Comparison of ENCODE assay signal across 18 mouse cellular contexts in the genomic region with DNA sequence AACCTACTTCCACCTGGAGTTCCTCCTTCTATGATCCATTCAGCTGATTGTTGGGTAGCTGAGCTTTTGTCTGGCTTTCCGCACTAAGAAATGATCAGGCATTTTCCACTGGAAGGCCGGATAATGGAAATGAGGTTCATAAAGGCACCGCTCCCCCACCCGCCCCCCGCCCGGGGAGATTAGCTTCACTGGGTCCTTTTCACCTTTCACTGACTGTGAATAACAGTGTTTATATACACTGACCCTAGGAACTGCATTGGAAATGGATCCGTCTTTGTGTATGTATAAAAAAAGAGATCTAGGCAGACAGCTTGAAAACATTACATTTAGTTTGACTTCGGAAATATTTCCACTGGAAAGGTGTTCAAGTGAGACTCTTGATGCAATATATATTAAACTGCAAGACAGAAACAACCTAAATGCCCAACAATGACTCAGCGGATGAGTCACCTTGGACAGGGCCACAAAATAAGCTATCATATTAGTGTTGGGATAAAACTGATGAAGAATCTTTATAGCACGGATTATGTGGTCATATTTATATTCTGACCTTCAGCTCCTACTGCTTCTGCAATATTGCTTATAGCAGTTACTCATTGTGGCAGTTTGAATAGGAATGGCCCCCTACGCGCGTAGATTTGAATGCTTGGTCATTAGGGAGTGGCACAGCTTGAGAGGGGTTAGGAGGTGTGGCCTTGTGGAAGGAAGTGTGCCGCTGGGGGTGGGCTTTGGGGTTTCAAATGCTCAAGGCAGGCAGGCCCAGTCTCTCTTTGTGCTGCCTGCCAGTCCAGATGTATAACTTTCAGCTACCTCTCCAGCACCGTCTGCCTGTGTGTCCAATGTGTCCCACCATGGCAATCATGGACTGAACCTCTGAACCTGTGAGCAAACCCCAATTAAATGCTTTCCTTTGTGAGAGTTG. TPM values are rescaled to one million over a fixed set of nuclear protein-coding genes. Genes with fewer than 3 reads are reported as not detected.
A peak's percentile ranks its signal among the peaks of the same experiment; 100 is the strongest.
DNase-seq lines count a peak whose midpoint lies in the region; ATAC-seq and TF ChIP-seq lines count a peak whose summit lies in the region.
"Had no signal": no experiment of that assay in that cellular context is flagged by ENCODE, and none has a peak within 500 bp of the region (broad histone marks: within the 10 kb centered on the region; RNA-seq: fewer than 3 reads in every experiment).

No protein-coding gene starts in this region.

- no peak overlapping the region for H3K4me3 ChIP-seq in forebrain, embryonic 12.5 days (replicated peaks)
- H3K4me3 ChIP-seq in forebrain, postnatal 0 days (ENCODE audit: low read depth, low read length): no peak overlapping the region
- H3K4me3 ChIP-seq in MEL (ENCODE audit: control insufficient read depth in 1 of 2, insufficient read depth in 1 of 2, low read depth in 2 of 2, low read length in 2 of 2): no peak overlapping the region
- no peak overlapping the region for H3K4me3 ChIP-seq in midbrain, embryonic 12.5 days
- H3K4me3 ChIP-seq: erythroblast, embryonic 14.5 days; lung, embryonic 15.5 days had no signal

- H3K9me3 ChIP-seq in forebrain, embryonic 12.5 days: no peaks in the 10 kb centered on the region
- no peaks in the 10 kb centered on the region for H3K9me3 ChIP-seq in forebrain, postnatal 0 days (ENCODE audit: low read length)
- no peaks in the 10 kb centered on the region for H3K9me3 ChIP-seq in MEL (replicated peaks; ENCODE audit: insufficient read depth, low read length)
- no peaks in the 10 kb centered on the region for H3K9me3 ChIP-seq in midbrain, embryonic 12.5 days
- H3K9me3 ChIP-seq: G1E; lung, embryonic 15.5 days had no signal

- no peak; the same call in 1 of the 2 replicates for ATAC-seq in forebrain, embryonic 12.5 days (ENCODE audit: low FRiP score)
- ATAC-seq in forebrain, postnatal 0 days: no peak
- peak; percentile 55; the same call in 1 of the 2 replicates for ATAC-seq in midbrain, embryonic 12.5 days (ENCODE audit: low FRiP score, low read depth)
- ATAC-seq in megakaryocyte, adult 5-6 weeks (ENCODE audit: poor library complexity, severe bottlenecking): no peak

- no peak overlapping the region for H3K9ac ChIP-seq in forebrain, embryonic 12.5 days
- H3K9ac ChIP-seq in forebrain, postnatal 0 days: no peak overlapping the region
- H3K9ac ChIP-seq in MEL (ENCODE audit: control insufficient read depth, low read depth, low read length, poor library complexity, severe bottlenecking): no peak overlapping the region
- H3K9ac ChIP-seq in midbrain, embryonic 12.5 days (replicated peaks): no peak overlapping the region
- H3K9ac ChIP-seq: lung, embryonic 15.5 days had no signal

- TF ChIP-seq RAD21 in MEL (IDR thresholded peaks at IDR 0.05; ENCODE audit: low read depth, low read length): no peak

- peak overlapping the region; percentile 25; the same call in 1 of the 2 replicates for H3K4me2 ChIP-seq in forebrain, embryonic 12.5 days
- H3K4me2 ChIP-seq in forebrain, postnatal 0 days (ENCODE audit: low read depth): no peak overlapping the region
- peak overlapping the region; percentile 12; the same call in 1 of the 2 replicates for H3K4me2 ChIP-seq in midbrain, embryonic 12.5 days (replicated peaks)
- H3K4me2 ChIP-seq: liver, embryonic 11.5 days; lung, embryonic 15.5 days had no signal

- DNase-seq in forebrain, postnatal 0 days: no peak
- peak; percentile 85 for DNase-seq in 3T3-L1 (ENCODE audit: low read depth, low spot score)
- peak; percentile 10 for DNase-seq in MEL (ENCODE audit: low read depth, low spot score)
- DNase-seq in heart, adult 8-10 months (ENCODE audit: low spot score): no peak
- no peak for DNase-seq in embryo, embryonic 10.5 days (ENCODE audit: low spot score)
- DNase-seq: adrenal gland, adult 2 months; cerebellum, adult 11 months; cerebellum, postnatal 25 days; heart, postnatal 4 days; spleen, adult 18-20 months; thymus, adult 18-20 months had no signal

- no peaks in the 10 kb centered on the region for H3K36me3 ChIP-seq in forebrain, embryonic 12.5 days (replicated peaks)
- no peaks in the 10 kb centered on the region for H3K36me3 ChIP-seq in forebrain, postnatal 0 days (ENCODE audit: insufficient read depth)
- H3K36me3 ChIP-seq in MEL (ENCODE audit: control insufficient read depth in 1 of 2, insufficient read depth in 2 of 2, low read length in 2 of 2): no peaks in the 10 kb centered on the region
- H3K36me3 ChIP-seq in midbrain, embryonic 12.5 days: no peaks in the 10 kb centered on the region
- H3K36me3 ChIP-seq: G1E; lung, embryonic 15.5 days had no signal

- TF ChIP-seq POLR2A in MEL (IDR thresholded peaks at IDR 0.05; ENCODE audit: control insufficient read depth in 1 of 2, insufficient read depth in 1 of 2, low read depth in 1 of 2, low read length in 2 of 2, poor library complexity in 1 of 2): no peak

- TF ChIP-seq CTCF in forebrain, postnatal 0 days (IDR thresholded peaks at IDR 0.05; ENCODE audit: low read depth): no peak
- TF ChIP-seq CTCF in MEL (IDR thresholded peaks at IDR 0.05 in 2 of 3, conservative IDR thresholded peaks at IDR 0.05 in 1 of 3; ENCODE audit: control insufficient read depth in 1 of 3, insufficient read depth in 1 of 3, low read depth in 2 of 3, low read length in 3 of 3, poor library complexity in 1 of 3, severe bottlenecking in 1 of 3): no peak

- H3K79me2 ChIP-seq in MEL (ENCODE audit: control insufficient read depth, insufficient read depth, low read length, poor library complexity): no peaks in the 10 kb centered on the region

- peaks cover 7% of the 10 kb centered on the region for H3K4me1 ChIP-seq in forebrain, embryonic 12.5 days
- no peaks in the 10 kb centered on the region for H3K4me1 ChIP-seq in forebrain, postnatal 0 days (ENCODE audit: insufficient read depth)
- no peaks in the 10 kb centered on the region for H3K4me1 ChIP-seq in MEL (ENCODE audit: control insufficient read depth in 1 of 2, insufficient read depth in 2 of 2, low read length in 2 of 2)
- H3K4me1 ChIP-seq in midbrain, embryonic 12.5 days: peaks cover 7% of the 10 kb centered on the region
- H3K4me1 ChIP-seq: lung, embryonic 15.5 days had no signal

- TF ChIP-seq EP300 in MEL (IDR thresholded peaks at IDR 0.05; ENCODE audit: low read depth in 1 of 2, low read length in 2 of 2): no peak

- H3K27ac ChIP-seq in forebrain, embryonic 12.5 days: no peak overlapping the region
- H3K27ac ChIP-seq in forebrain, postnatal 0 days (ENCODE audit: low read depth, low read length): no peak overlapping the region
- no peak overlapping the region for H3K27ac ChIP-seq in MEL (ENCODE audit: control insufficient read depth, low read depth, low read length)
- peak overlapping the region; percentile 15 for H3K27ac ChIP-seq in midbrain, embryonic 12.5 days (replicated peaks)
- H3K27ac ChIP-seq: lung, embryonic 15.5 days had no signal

- 40% methylated on average over 15 of the region's 15 CpGs for WGBS in forebrain, embryonic 12.5 days
- WGBS in forebrain, postnatal 0 days: 46% methylated on average over 15 of the region's 15 CpGs
- WGBS in midbrain, embryonic 12.5 days: 51% methylated on average over 15 of the region's 15 CpGs

- H3K27me3 ChIP-seq in forebrain, embryonic 12.5 days: peaks cover 11% of the 10 kb centered on the region; the same call in 1 of the 2 replicates
- no peaks in the 10 kb centered on the region for H3K27me3 ChIP-seq in forebrain, postnatal 0 days (ENCODE audit: insufficient read depth, low read length)
- no peaks in the 10 kb centered on the region for H3K27me3 ChIP-seq in MEL (ENCODE audit: control insufficient read depth in 1 of 2, insufficient read depth in 2 of 2, low read length in 2 of 2)
- no peaks in the 10 kb centered on the region for H3K27me3 ChIP-seq in midbrain, embryonic 12.5 days
- H3K27me3 ChIP-seq: lung, embryonic 15.5 days had no signal

TF ChIP-seq in MEL, 35 proteins besides CTCF, POLR2A, EP300 and RAD21:
- no peak for TF ChIP-seq CHD1 (IDR thresholded peaks at IDR 0.05; ENCODE audit: low read depth, low read length)
- no peak for TF ChIP-seq GATA1 (IDR thresholded peaks at IDR 0.05; ENCODE audit: low read depth, low read length)
- no peak for TF ChIP-seq MAFK (IDR thresholded peaks at IDR 0.05; ENCODE audit: borderline replicate concordance, low read depth, low read length)
- no peak for TF ChIP-seq MAX (IDR thresholded peaks at IDR 0.05; ENCODE audit: low read length)
- no peak for TF ChIP-seq RCOR1 (IDR thresholded peaks at IDR 0.05; ENCODE audit: low read depth, low read length)
- TF ChIP-seq POLR2AphosphoS2 (IDR thresholded peaks at IDR 0.05; ENCODE audit: low read length): no peak
- no peak for TF ChIP-seq SMC3 (IDR thresholded peaks at IDR 0.05; ENCODE audit: low read depth, low read length)
- no peak for TF ChIP-seq HCFC1 (IDR thresholded peaks at IDR 0.05; ENCODE audit: low read depth, low read length)
- TF ChIP-seq JUND (IDR thresholded peaks at IDR 0.05; ENCODE audit: low read depth, low read length): no peak
- no peak for TF ChIP-seq NELFE (IDR thresholded peaks at IDR 0.05; ENCODE audit: low read depth, low read length)

RNA-seq across cellular contexts. Expression of a gene that starts 26.9 kb away (rescaled TPM):
- polyA plus RNA-seq in forebrain, embryonic 12.5 days (2016; fragmentation: Nextera tagmentation; extraction: Ambion mirVana): 56.5 and 60.9 TPM in 2 replicates
- 74.5 and 80.5 TPM in 2 replicates for total RNA-seq in forebrain, postnatal 0 days (2014; rRNA removed)
- polyA plus RNA-seq in forebrain, postnatal 0 days (2015; fragmentation: Nextera tagmentation; extraction: Ambion mirVana): 131 and 152 TPM in 2 replicates
- 27.2 and 34.0 TPM in 2 replicates for total RNA-seq in MEL (2012; rRNA removed)
- 100 to 1,000 TPM in 1 of 2 experiments, 10 to 100 TPM in 1; 86.4 to 128 TPM for polyA plus RNA-seq in MEL (2012; ENCODE audit: insufficient read depth in 1 of 2, insufficient read length in 2 of 2, low read depth in 1 of 2, low replicate concordance in 2 of 2, missing spikeins in 1 of 2)
- 63.7 and 72.6 TPM in 2 replicates for polyA plus RNA-seq in midbrain, embryonic 12.5 days (2016; fragmentation: Nextera tagmentation; extraction: Ambion mirVana)
- 10 to 100 TPM; 13.9 to 18.3 (median 17.5) TPM for total RNA-seq in heart, adult 8-10 months (2022)
- 63.1 and 70.6 TPM in 2 replicates for total RNA-seq in megakaryocyte, adult 5-6 weeks (2015)
- total RNA-seq in megakaryocyte, adult 5-6 weeks (2017): 28.7 and 39.4 TPM in 2 replicates

RNA-seq across cellular contexts. Expression of a gene that starts 56.4 kb away (rescaled TPM):
- polyA plus RNA-seq in forebrain, embryonic 12.5 days (2016; fragmentation: Nextera tagmentation; extraction: Ambion mirVana): 107 and 110 TPM in 2 replicates
- total RNA-seq in forebrain, postnatal 0 days (2014; rRNA removed): 44.1 and 62.4 TPM in 2 replicates
- polyA plus RNA-seq in forebrain, postnatal 0 days (2015; fragmentation: Nextera tagmentation; extraction: Ambion mirVana): 111 and 136 TPM in 2 replicates
- total RNA-seq in MEL (2012; rRNA removed): 26.9 and 28.5 TPM in 2 replicates
- 10 to 100 TPM in 1 of 2 experiments, not detected in 1; 15.8 TPM for polyA plus RNA-seq in MEL (2012; ENCODE audit: insufficient read depth in 1 of 2, insufficient read length in 2 of 2, low read depth in 1 of 2, low replicate concordance in 2 of 2, missing spikeins in 1 of 2)
- 88.9 and 91.6 TPM in 2 replicates for polyA plus RNA-seq in midbrain, embryonic 12.5 days (2016; fragmentation: Nextera tagmentation; extraction: Ambion mirVana)
- total RNA-seq in heart, adult 8-10 months (2022): 10 to 100 TPM; 90.9 to 97.1 (median 92.2) TPM
- total RNA-seq in megakaryocyte, adult 5-6 weeks (2015): 17.3 and 20.7 TPM in 2 replicates
- total RNA-seq in megakaryocyte, adult 5-6 weeks (2017): 4.4 and 4.9 TPM in 2 replicates
- polyA plus RNA-seq: erythroblast, embryonic 14.5 days had no signal

Comparison
In these comparisons a context has a peak if more than half of its experiments do, and no peak if none do; other contexts are left out.
1. DNase-seq: peak in 3T3-L1 (single experiment) and MEL (single experiment); none in forebrain, postnatal 0 days (single experiment), heart, adult 8-10 months (single experiment) and embryo, embryonic 10.5 days (single experiment).